Mouse (Mus musculus) forebrain, embryonic 13.5 days (tissue): ENCODE data around the gene Zfp616. TPM values are rescaled to one million over a fixed set of nuclear protein-coding genes. Genes with fewer than 3 reads are reported as not detected.

Experiments used
- ATAC-seq: fragments of 200-750 bp; cut with Nextera tagmentation; 2 replicates; pipeline ENCODE4 v1.8.0; 2017
- H3K27ac ChIP-seq: fragments of 300-500 bp; sonication (generic); 2 replicates; pipeline ENCODE4 v1.5.1; 2015; ENCODE audit warnings: inconsistent platforms, mild to moderate bottlenecking, moderate library complexity
- H3K27me3 ChIP-seq: fragments of 300-500 bp; sonication (generic); 2 replicates; pipeline ENCODE4 v1.6.1; 2015; ENCODE audit warnings: mild to moderate bottlenecking, inconsistent platforms
- H3K36me3 ChIP-seq: fragments of 300-500 bp; sonication (generic); 2 replicates; pipeline ENCODE4 v1.6.1; 2015; ENCODE audit warnings: mild to moderate bottlenecking, inconsistent platforms; ENCODE audit not compliant: poor library complexity, severe bottlenecking
- H3K4me1 ChIP-seq: fragments of 300-500 bp; sonication (generic); 2 replicates; pipeline ENCODE4 v1.6.1; 2015; ENCODE audit warnings: inconsistent platforms
- H3K4me2 ChIP-seq: fragments of 300-500 bp; sonication (generic); 2 replicates; pipeline ENCODE4 v1.6.1; 2015; ENCODE audit warnings: inconsistent platforms, mild to moderate bottlenecking, moderate library complexity
- H3K4me3 ChIP-seq: fragments of 300-500 bp; sonication (generic); 2 replicates; pipeline ENCODE4 v1.5.1; 2015; ENCODE audit warnings: mild to moderate bottlenecking, inconsistent platforms
- H3K9ac ChIP-seq: fragments of 300-500 bp; sonication (generic); 2 replicates; pipeline ENCODE4 v1.6.1; 2015; ENCODE audit warnings: mild to moderate bottlenecking, inconsistent platforms
- H3K9me3 ChIP-seq: fragments of 300-500 bp; sonication (generic); replicated peaks from 2 replicates; pipeline ENCODE4 v1.6.1; 2016; ENCODE audit warnings: inconsistent platforms
- WGBS: fragments of 180-500 bp; shearing (Covaris S2); methylation state at CpG from one replicate; pipeline ENCODE4 v1.1.7; 2015; 5-methylcytosine and 5-hydroxymethylcytosine counted together
- polyA plus RNA-seq: library from polyadenylated mRNA; unstranded; fragments of >200 nt; fragmentation: Nextera tagmentation; extraction: Ambion mirVana; gene quantifications from 2 replicates; pipeline ENCODE4 v1.2.1, GENCODE M21; 2015

The Zfp616 gene
- polyA plus RNA-seq = not detected in 2 replicates

GRCm38 (mm10) chr11:74069655-74070054 is at the start of gene Zfp616:
Gene Zfp616, plus strand, starts transcription at chr11:74069955.
- no peak within 1 kb of the TSS for H3K27ac ChIP-seq
- H3K4me3 ChIP-seq = no peak within 1 kb of the TSS
- H3K4me1 ChIP-seq = no peaks in the 10 kb centered on the region
- no peak within 1 kb of the TSS for H3K9ac ChIP-seq
- 90% methylated on average over 1 of the region's 1 CpGs for WGBS
- no peaks in the 10 kb centered on the region for H3K27me3 ChIP-seq
- no peaks in the 10 kb centered on the region for H3K36me3 ChIP-seq
- H3K9me3 ChIP-seq = peaks cover 11% of the 10 kb centered on the region
- H3K4me2 ChIP-seq = no peak within 1 kb of the TSS
- no peak for ATAC-seq

GRCm38 (mm10) chr11:74051347-74051746 is 18.4 kb upstream of the Zfp616 start:
- no peaks in the 10 kb centered on the region for H3K27me3 ChIP-seq
- 66% methylated on average over 3 of the region's 3 CpGs for WGBS
- H3K36me3 ChIP-seq = no peaks in the 10 kb centered on the region
- no peak overlapping the region for H3K27ac ChIP-seq
- no peak overlapping the region for H3K9ac ChIP-seq
- H3K4me1 ChIP-seq = no peaks in the 10 kb centered on the region
- no peak for ATAC-seq
- H3K4me3 ChIP-seq = no peak overlapping the region
- peaks cover 19% of the 10 kb centered on the region for H3K9me3 ChIP-seq
- H3K4me2 ChIP-seq = no peak overlapping the region

GRCm38 (mm10) chr11:74056451-74056850 is 13.3 kb upstream of the Zfp616 start, which contains the start of the genes Olfr139 and Olfr399:
Gene Olfr139, minus strand, starts transcription at chr11:74056551.
Gene Olfr399, minus strand, starts transcription at chr11:74056615.
- Histone ChIP-seq H3K27ac (no peak within 1 kb of the TSS), H3K9ac (no peak within 1 kb of the TSS), H3K36me3 (no peaks in the 10 kb centered on the region), H3K4me1 (no peaks in the 10 kb centered on the region), H3K9me3 (peaks cover 34% of the 10 kb centered on the region), H3K4me2 (no peak within 1 kb of the TSS), H3K27me3 (no peaks in the 10 kb centered on the region), H3K4me3 (no peak within 1 kb of the TSS)
- no peak for ATAC-seq
- 85% methylated on average over 2 of the region's 2 CpGs for WGBS

GRCm38 (mm10) chr11:74100724-74101123 is 31.0 kb downstream of the Zfp616 start:
- no peak overlapping the region for H3K4me3 ChIP-seq
- no peak overlapping the region for H3K4me2 ChIP-seq
- no peaks in the 10 kb centered on the region for H3K27me3 ChIP-seq
- no peak overlapping the region for H3K27ac ChIP-seq
- no peaks in the 10 kb centered on the region for H3K36me3 ChIP-seq
- no peak for ATAC-seq
- no peak overlapping the region for H3K9ac ChIP-seq
- 85% methylated on average over 2 of the region's 2 CpGs for WGBS
- H3K9me3 ChIP-seq = peaks cover 40% of the 10 kb centered on the region
- no peaks in the 10 kb centered on the region for H3K4me1 ChIP-seq

GRCm38 (mm10) chr11:74101507-74101906 is 31.8 kb downstream of the Zfp616 start:
- 52% methylated on average over 2 of the region's 2 CpGs for WGBS
- H3K9me3 ChIP-seq = peaks cover 32% of the 10 kb centered on the region
- no peaks in the 10 kb centered on the region for H3K36me3 ChIP-seq
- H3K27me3 ChIP-seq = no peaks in the 10 kb centered on the region
- no peak overlapping the region for H3K27ac ChIP-seq
- no peak overlapping the region for H3K9ac ChIP-seq
- no peaks in the 10 kb centered on the region for H3K4me1 ChIP-seq
- H3K4me3 ChIP-seq = no peak overlapping the region
- no peak overlapping the region for H3K4me2 ChIP-seq
- ATAC-seq = no peak

GRCm38 (mm10) chr11:74105066-74105465 is 35.3 kb downstream of the Zfp616 start:
- H3K4me3 ChIP-seq = no peak overlapping the region
- H3K36me3 ChIP-seq = no peaks in the 10 kb centered on the region
- H3K9me3 ChIP-seq = peaks cover 34% of the 10 kb centered on the region
- no peaks in the 10 kb centered on the region for H3K27me3 ChIP-seq
- H3K4me1 ChIP-seq = no peaks in the 10 kb centered on the region
- ATAC-seq = no peak
- H3K9ac ChIP-seq = no peak overlapping the region
- 45% methylated on average over 5 of the region's 5 CpGs for WGBS
- H3K27ac ChIP-seq = no peak overlapping the region
- no peak overlapping the region for H3K4me2 ChIP-seq

GRCm38 (mm10) chr11:74113412-74113811 is 43.7 kb downstream of the Zfp616 start, which contains the start of gene Olfr401:
Gene Olfr401, plus strand, starts transcription at chr11:74113712.
- H3K27me3 ChIP-seq = no peaks in the 10 kb centered on the region

More at GRCm38 (mm10) chr11:74113412-74113811, 43.7 kb downstream of the Zfp616 start, which contains the start of gene Olfr401:
- H3K4me1 ChIP-seq = no peaks in the 10 kb centered on the region
- no peak within 1 kb of the TSS for H3K4me2 ChIP-seq
- H3K9me3 ChIP-seq = peaks cover 22% of the 10 kb centered on the region
- no peak within 1 kb of the TSS for H3K4me3 ChIP-seq
- H3K36me3 ChIP-seq = no peaks in the 10 kb centered on the region
- H3K27ac ChIP-seq = no peak within 1 kb of the TSS
- ATAC-seq = no peak
- H3K9ac ChIP-seq = no peak within 1 kb of the TSS

Other genes with a start within 250 kb of the Zfp616 start
- gene Olfr393, start 218.5 kb upstream of the Zfp616 start, polyA plus RNA-seq = not detected in 2 replicates
- gene Olfr394, start 179.2 kb upstream of the Zfp616 start, polyA plus RNA-seq = not detected in 2 replicates
- gene Olfr395, start 160.7 kb upstream of the Zfp616 start, polyA plus RNA-seq = not detected in 2 replicates
- gene Olfr23, start 133.3 kb upstream of the Zfp616 start, polyA plus RNA-seq = not detected in 2 replicates
- gene Olfr397, start 109.1 kb upstream of the Zfp616 start, polyA plus RNA-seq = not detected in 2 replicates
- gene Olfr398, start 79.5 kb upstream of the Zfp616 start, polyA plus RNA-seq = not detected in 2 replicates
- not detected in 2 replicates for gene Olfr139, start 13.4 kb upstream of the Zfp616 start, polyA plus RNA-seq
- gene Olfr399, start 13.3 kb upstream of the Zfp616 start, polyA plus RNA-seq = not detected in 2 replicates
- gene Olfr401, start 43.8 kb downstream of the Zfp616 start, polyA plus RNA-seq = not detected in 2 replicates
- not detected in 2 replicates for gene Olfr402, start 83.6 kb downstream of the Zfp616 start, polyA plus RNA-seq
- not detected in 2 replicates for gene Olfr403, start 116.3 kb downstream of the Zfp616 start, polyA plus RNA-seq
- gene Olfr43, start 141.4 kb downstream of the Zfp616 start, polyA plus RNA-seq = not detected in 2 replicates
- gene Olfr406, start 189.9 kb downstream of the Zfp616 start, polyA plus RNA-seq = not detected in 2 replicates
- gene Olfr59, start 213.8 kb downstream of the Zfp616 start, polyA plus RNA-seq = not detected in 2 replicates